In genomic region chr11:68453301-68453700, GRCm38 (mm10) we compare ENCODE assay signal across 8 mouse cellular contexts. TPM values are rescaled to one million over a fixed set of nuclear protein-coding genes. Genes with fewer than 3 reads are reported as not detected.
"Had no signal": no experiment of that assay in that cellular context is flagged by ENCODE, and none has a peak within 500 bp of the region (broad histone marks: within the 10 kb centered on the region; RNA-seq: fewer than 3 reads in every experiment).

No protein-coding gene starts in this region.

- ATAC-seq: midbrain, embryonic 13.5 days had no signal

- DNase-seq: kidney, adult 18-20 months; kidney, postnatal 25 days; liver; lung, adult 18-20 months; thymus, adult 18-20 months had no signal

RNA-seq across cellular contexts. Expression of gene Ntn1, which starts 52.7 kb away (rescaled TPM):
- total RNA-seq: megakaryocyte-erythroid progenitor cell, adult 5-6 weeks; neutrophil, adult 5-6 weeks had no signal
